Mouse (Mus musculus): Measurements from ENCODE around the gene Map3k5.

The Map3k5 gene

GRCm38 (mm10) chr10:20092371-20092770 lies 158.1 kb downstream of the Map3k5 start:
- no peak for DNase-seq (ENCODE audit: extremely low read depth, low read depth, low spot score)

DNA sequence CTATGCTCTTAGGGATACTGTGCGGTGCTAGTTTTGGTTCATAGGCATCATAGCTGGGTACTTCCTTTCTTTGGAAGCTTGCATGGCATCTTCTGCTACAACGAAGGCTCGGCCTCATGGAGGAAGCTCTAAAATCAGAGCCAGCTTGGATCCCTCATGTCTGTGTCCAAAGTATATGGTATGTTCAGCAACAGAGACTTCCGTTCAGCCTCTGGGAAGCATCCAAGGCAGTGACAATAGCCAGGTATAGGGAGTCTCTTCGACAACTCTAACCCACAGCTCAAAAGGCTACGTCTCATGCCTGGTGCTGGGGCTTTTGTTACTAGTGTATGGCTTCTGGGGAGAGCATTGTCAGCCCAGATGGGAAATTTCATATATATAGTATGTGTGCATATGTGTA lies 167.2 kb downstream of the Map3k5 start:
- DNase-seq (ENCODE audit: extremely low read depth, low read depth, low spot score): no peak

GRCm38 (mm10) chr10:20104271-20104931 lies 170.1 kb downstream of the Map3k5 start:
- DNase-seq (ENCODE audit: extremely low read depth, low read depth, low spot score): peak; percentile 78

GRCm38 (mm10) chr10:20105575-20105974 lies 171.3 kb downstream of the Map3k5 start:
- no peak for DNase-seq (ENCODE audit: extremely low read depth, low read depth, low spot score)

DNA sequence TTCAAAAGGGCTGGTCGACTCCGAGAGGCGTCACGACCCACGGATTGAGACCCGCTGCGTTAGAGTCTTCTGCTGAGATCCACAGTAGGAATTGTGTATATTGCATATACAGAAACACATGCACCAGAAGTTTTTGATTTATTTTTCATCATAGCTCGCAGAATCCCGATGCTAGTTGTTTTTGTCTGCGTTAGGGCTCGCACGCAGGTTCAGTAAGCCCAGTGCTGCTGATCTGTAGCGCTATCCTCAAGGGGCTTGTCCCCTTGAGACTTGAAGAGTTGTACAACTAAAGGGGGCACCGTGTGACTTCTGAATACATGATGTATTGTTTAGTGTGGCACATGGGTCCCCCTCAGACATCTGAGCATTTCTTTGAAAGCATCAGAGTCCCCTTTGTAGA lies 172.8 kb downstream of the Map3k5 start:
- DNase-seq (ENCODE audit: extremely low read depth, low read depth, low spot score): no peak

- DNase-seq (ENCODE audit: extremely low read depth, low read depth, low spot score): no peak
These were observed 177.2 kb downstream of the Map3k5 start for GRCm38 (mm10) chr10:20111508-20111907.

DNA sequence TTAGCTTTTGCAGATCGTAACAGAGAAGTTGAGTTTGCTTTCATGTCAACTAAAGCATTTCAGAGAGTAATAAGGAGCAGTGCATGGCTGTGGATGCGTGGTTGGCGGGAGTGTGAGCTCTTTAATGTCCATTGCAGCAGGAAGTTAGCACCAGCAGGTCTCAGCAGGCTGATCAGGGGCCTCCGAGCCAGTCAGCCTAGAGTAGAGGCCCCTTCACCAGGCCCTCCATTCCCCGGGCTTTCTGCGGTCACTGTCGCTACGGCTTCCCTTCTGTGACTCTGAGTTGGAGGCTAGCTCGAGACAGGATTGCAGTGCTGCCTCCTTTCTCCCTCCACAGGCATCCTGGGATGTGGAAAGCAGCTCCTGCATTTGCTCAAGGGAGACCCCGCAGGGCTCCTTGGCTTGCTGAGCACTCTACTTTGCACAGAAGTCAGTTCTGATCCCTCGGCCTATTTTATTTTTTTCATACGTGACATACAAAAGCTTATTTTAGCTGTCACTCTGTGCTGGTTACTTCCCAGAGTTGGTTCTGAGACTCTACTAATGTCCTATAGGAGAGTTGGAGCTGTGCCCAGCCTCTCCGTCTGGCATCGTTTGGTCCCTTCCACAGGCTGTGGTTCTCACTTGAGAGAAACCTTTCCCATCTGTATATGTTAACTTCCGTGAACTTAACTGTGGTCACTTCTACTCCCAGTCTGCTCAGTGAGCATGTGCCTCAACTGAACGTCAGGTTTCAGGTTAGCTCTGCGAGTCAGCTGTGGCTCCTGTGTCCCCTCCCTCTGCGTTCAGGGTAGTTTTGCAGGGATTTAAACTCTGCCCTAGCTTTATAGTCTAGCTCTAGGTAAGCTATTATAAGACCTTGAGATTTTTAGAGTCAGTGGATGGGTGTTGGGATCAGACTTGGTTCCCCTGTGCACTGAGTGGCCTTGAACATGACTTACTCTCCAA lies 178.0 kb downstream of the Map3k5 start:
- no peak for DNase-seq (ENCODE audit: extremely low read depth, low read depth, low spot score)

GRCm38 (mm10) chr10:20119504-20120425 lies 185.5 kb downstream of the Map3k5 start:
- DNase-seq (ENCODE audit: extremely low read depth, low read depth, low spot score): no peak

GRCm38 (mm10) chr10:20121981-20122380 lies 187.7 kb downstream of the Map3k5 start:
- DNase-seq (ENCODE audit: extremely low read depth, low read depth, low spot score): no peak

DNA sequence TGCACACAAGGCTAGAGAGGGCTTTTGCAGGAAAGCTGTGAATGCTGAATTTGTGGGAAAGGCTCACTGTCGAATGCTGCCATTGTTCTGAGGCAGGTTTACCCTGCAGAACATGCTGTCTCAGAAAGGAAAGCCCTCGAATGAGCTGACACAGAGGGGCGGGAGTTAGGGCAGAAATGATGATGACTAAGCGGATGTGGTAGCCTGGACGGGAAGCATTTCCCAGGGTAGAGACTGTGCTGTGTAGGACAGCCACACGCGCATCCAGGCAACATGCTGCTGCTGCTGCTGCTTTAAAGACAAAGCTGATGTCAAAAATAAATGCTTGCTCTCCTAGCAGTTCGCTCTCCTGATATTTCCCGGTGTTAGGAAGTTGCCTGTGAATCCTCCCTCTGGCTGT lies 189.1 kb downstream of the Map3k5 start:
- DNase-seq (ENCODE audit: extremely low read depth, low read depth, low spot score): no peak

DNA sequence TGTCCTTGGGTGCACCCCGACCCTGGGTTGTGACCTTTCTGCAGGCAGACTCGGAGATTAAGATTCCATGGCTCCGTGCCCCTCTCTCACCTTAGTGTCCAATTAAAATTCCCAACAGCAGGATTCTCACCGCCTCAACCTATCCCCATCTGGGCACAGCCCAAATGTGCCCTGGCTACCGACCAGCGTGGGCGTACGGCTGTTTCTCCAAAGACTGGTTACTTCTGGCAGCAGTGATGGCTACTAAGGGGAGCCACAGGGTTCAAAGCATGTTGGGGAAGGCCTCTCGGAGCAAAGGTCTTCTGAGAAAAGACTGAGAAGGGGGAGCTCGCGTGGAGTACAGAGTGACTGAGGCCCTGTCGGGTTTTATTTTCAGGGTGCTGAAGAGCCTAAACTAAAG lies 190.3 kb downstream of the Map3k5 start:
- no peak for DNase-seq (ENCODE audit: extremely low read depth, low read depth, low spot score)

- DNase-seq (ENCODE audit: extremely low read depth, low read depth, low spot score): no peak
These were observed 191.0 kb downstream of the Map3k5 start for GRCm38 (mm10) chr10:20125226-20125625.

GRCm38 (mm10) chr10:20132933-20133652 lies 198.8 kb downstream of the Map3k5 start:
- DNase-seq (ENCODE audit: extremely low read depth, low read depth, low spot score): no peak

- DNase-seq (ENCODE audit: extremely low read depth, low read depth, low spot score): no peak
These were observed 201.2 kb downstream of the Map3k5 start for GRCm38 (mm10) chr10:20135350-20136058.

DNA sequence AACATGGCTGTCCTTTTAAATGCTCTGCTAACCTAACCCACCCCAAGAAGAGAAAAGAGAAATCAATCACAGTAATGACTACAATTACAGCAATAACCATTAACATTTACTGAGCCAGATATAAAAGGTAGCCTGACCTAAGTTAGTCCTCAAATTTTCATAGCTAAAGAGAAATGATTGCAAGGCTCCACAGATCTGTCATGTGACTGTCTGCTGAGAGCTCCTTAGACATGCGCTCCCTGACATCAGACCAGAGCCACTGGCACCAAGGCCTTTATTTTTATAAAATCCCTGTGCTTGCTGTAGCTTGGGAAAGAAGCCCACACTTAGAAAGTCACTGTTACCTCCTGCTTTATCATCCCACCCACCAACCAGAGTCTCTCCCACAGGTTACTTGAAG lies 202.2 kb downstream of the Map3k5 start:
- DNase-seq (ENCODE audit: extremely low read depth, low read depth, low spot score): no peak

DNA sequence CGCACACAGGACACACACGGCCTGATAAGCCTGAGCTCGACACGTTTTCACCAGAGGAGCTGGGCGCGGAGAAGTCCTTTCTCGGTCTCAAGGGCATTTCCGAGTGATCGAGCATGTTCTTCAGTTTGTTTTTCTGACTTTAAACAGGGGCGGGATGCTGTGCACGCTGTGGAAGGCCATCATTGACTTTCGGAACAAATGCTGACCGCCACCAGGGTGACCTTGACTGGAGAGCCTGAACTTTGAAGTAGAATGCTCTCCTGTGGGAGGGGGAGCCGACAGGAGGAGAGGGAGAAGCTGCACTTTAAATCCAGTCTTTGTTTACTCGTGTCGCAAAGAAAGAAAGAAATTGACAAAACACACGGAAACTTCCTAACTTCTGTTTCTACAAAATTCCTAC lies 207.1 kb downstream of the Map3k5 start:
- no peak for DNase-seq (ENCODE audit: extremely low read depth, low read depth, low spot score)

DNA sequence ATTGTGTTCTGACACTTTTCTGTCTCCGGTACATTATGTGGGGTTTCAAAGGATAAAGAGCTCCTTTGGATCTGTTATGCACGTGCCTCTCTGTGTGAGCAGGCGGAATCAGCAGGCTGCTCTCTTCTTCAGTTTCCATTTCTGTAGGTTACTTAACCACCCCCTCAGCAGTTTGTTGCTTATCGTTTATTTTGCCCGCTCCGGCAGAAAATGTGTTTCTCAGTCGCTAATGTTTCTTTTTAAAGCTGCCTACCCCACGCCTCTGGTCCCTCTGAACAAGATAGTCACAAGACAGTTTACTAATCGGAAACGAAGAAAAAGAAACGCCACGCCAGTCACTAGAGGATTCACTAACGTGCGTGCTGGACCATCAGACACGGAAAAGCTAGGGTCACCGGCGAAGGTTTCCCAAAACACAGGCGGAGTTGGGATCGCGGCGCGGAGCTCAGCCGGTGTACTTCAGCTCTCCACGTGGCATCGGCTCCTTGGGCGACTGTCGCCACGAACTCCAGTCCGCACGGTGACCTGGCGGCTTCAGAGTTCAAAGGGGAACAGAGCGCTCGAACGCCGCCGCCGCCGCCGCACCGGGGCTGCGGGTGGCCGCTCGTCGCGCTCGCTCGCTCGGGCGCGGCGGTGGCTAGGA lies 214.0 kb downstream of the Map3k5 start, which contains the start of gene Map7:
Gene Map7, plus strand, starts transcription at position 342 of the 643 bp plus-strand sequence.
- DNase-seq (ENCODE audit: extremely low read depth, low read depth, low spot score): no peak

DNA sequence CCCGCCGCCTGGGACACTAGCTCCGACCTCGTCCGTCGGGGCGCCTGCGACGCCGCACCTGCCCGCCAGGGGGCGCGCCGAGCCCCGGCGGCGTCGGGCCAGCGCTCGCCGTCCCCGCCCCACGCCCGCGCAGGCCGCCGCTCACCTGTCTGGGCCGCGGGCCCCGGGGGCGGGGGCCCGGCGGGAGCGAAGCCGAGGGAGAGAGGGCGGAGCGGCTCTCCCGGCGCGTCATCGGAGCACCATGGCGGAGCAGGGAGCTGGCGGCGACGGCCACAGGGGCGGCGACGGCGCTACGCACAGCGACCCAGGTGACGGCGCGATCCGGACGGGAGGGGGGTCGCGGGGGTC lies 214.5 kb downstream of the Map3k5 start:
- no peak for DNase-seq (ENCODE audit: extremely low read depth, low read depth, low spot score)

- DNase-seq (ENCODE audit: extremely low read depth, low read depth, low spot score): no peak
These were observed 215.0 kb downstream of the Map3k5 start for GRCm38 (mm10) chr10:20149121-20149834.

Measured in fat pad, adult 2 months (tissue).